In genomic region chr5:95956651-95957050, GRCm38 (mm10) we compare ENCODE assay signal across 19 mouse cellular contexts. TPM values are rescaled to one million over a fixed set of nuclear protein-coding genes. Genes with fewer than 3 reads are reported as not detected.
"Had no signal": no experiment of that assay in that cellular context is flagged by ENCODE, and none has a peak within 500 bp of the region (broad histone marks: within the 10 kb centered on the region; RNA-seq: fewer than 3 reads in every experiment).

TSS of gene Cxcl13 (plus strand) at chr5:95956951.

- H3K4me3 ChIP-seq: left cerebral cortex, adult 2 months; limb, embryonic 10.5 days; liver, embryonic 15.5 days; midbrain, embryonic 10.5 days; myocyte; neural tube, embryonic 12.5 days had no signal

- H3K36me3 ChIP-seq: limb, embryonic 10.5 days; liver, embryonic 15.5 days; midbrain, embryonic 10.5 days; neural tube, embryonic 12.5 days had no signal

- ATAC-seq: inflammation-experienced regulatory T-cells, adult 6 months had no signal

- H3K4me2 ChIP-seq: liver, embryonic 11.5 days; liver, embryonic 15.5 days; neural tube, embryonic 12.5 days had no signal

- H3K27ac ChIP-seq: left cerebral cortex, adult 2 months; limb, embryonic 10.5 days; liver, embryonic 15.5 days; midbrain, embryonic 10.5 days; neural tube, embryonic 12.5 days had no signal

- DNase-seq: kidney, adult 8-10 months; kidney, postnatal 25 days; lung, adult 2 months; midbrain, embryonic 14.5 days; right cerebral cortex, postnatal 4 days; spleen, adult 18-20 months; thymus, postnatal 36 days had no signal

- H3K9me3 ChIP-seq: limb, embryonic 10.5 days; liver, embryonic 15.5 days; midbrain, embryonic 10.5 days; neural tube, embryonic 12.5 days had no signal

- H3K27me3 ChIP-seq: liver, embryonic 15.5 days; neural tube, embryonic 12.5 days had no signal

- H3K9ac ChIP-seq: liver, embryonic 15.5 days; neural tube, embryonic 12.5 days had no signal

- H3K4me1 ChIP-seq: limb, embryonic 10.5 days; liver, embryonic 15.5 days; midbrain, embryonic 10.5 days; neural tube, embryonic 12.5 days had no signal

RNA-seq across cellular contexts. Expression of gene Cxcl13, which starts in this region (rescaled TPM):
- total RNA-seq: layer of hippocampus, postnatal 25 days; left cerebral cortex, adult 2 months; left cerebral cortex, postnatal 14 days; megakaryocyte progenitor cell, adult 5-6 weeks; neutrophil, adult 5-6 weeks had no signal
- polyA plus RNA-seq: midbrain, embryonic 14.5 days had no signal
